Mouse (Mus musculus): ENCODE measurements at regions not wholly inside any gene's neighbourhood (a gene's known extent, or its start where the extent isn't known, plus 50 kb on each side); places are given as distances from the start of the nearest gene placed in this dataset.

GRCm38 (mm10) chr1:104226493-104226892 lies 541.8 kb upstream of the Cdh20 start:
- DNase-seq (ENCODE audit: low read depth) = no peak

- DNase-seq (ENCODE audit: low read depth) = no peak
These were observed 541.4 kb upstream of the Cdh20 start for GRCm38 (mm10) chr1:104226901-104227300.

GRCm38 (mm10) chr1:104241605-104242004 lies 526.7 kb upstream of the Cdh20 start:
- DNase-seq (ENCODE audit: low read depth) = no peak

- DNase-seq (ENCODE audit: low read depth) = no peak
These were observed 502.6 kb upstream of the Cdh20 start for GRCm38 (mm10) chr1:104265775-104266174.

GRCm38 (mm10) chr1:104307941-104308340 lies 460.4 kb upstream of the Cdh20 start:
- no peak for DNase-seq (ENCODE audit: low read depth)

- DNase-seq (ENCODE audit: low read depth) = no peak
These were observed 456.7 kb upstream of the Cdh20 start for GRCm38 (mm10) chr1:104311617-104312016.

GRCm38 (mm10) chr1:104315058-104315457 lies 453.3 kb upstream of the Cdh20 start:
- no peak for DNase-seq (ENCODE audit: low read depth)

GRCm38 (mm10) chr1:104318020-104318419 lies 450.3 kb upstream of the Cdh20 start:
- no peak for DNase-seq (ENCODE audit: low read depth)

- DNase-seq (ENCODE audit: low read depth) = no peak
These were observed 435.5 kb upstream of the Cdh20 start for GRCm38 (mm10) chr1:104332666-104333370.

- peak; percentile 9 for DNase-seq (ENCODE audit: low read depth)
These were observed 434.8 kb upstream of the Cdh20 start for GRCm38 (mm10) chr1:104333577-104333976.
